Mouse (Mus musculus): ENCODE results near the gene Zcchc24. TPM values are rescaled to one million over a fixed set of nuclear protein-coding genes. Genes with fewer than 3 reads are reported as not detected.
"Not testable (repeated sequence)": the region's sequence is repeated elsewhere in the genome, so short reads cannot be mapped to it uniquely, and the experiment has no call there.

The Zcchc24 gene
- 29.5 and 32.4 TPM in 2 replicates for polyA plus RNA-seq (2014; fragmentation: Nextera tagmentation; extraction: Ambion mirVana)

- Histone ChIP-seq H3K4me1 (ENCODE audit: control insufficient read depth, insufficient read depth, low read length) (peaks cover 45% of the 10 kb centered on the region), H3K9ac (replicated peaks; ENCODE audit: low read depth, low read length) (peak within 1 kb of the TSS; percentile 87), H3K27me3 (ENCODE audit: control insufficient read depth, insufficient read depth, low read length) (no peaks in the 10 kb centered on the region), H3K4me2 (replicated peaks; ENCODE audit: low read depth, low read length) (peak within 1 kb of the TSS; percentile 94), H3K4me3 (ENCODE audit: low read depth, low read length) (peak within 1 kb of the TSS; percentile 81), H3K36me3 (ENCODE audit: control insufficient read depth, insufficient read depth, low read length) (no peaks in the 10 kb centered on the region), H3K9me3 (ENCODE audit: control insufficient read depth, low read depth, low read length) (no peaks in the 10 kb centered on the region), H3K27ac (ENCODE audit: low read length) (peak within 1 kb of the TSS; percentile 94)
- WGBS, result under 1% methylated on average over 46 of the region's 55 CpGs
- peak; percentile 94 for ATAC-seq (ENCODE audit: insufficient number of reproducible peaks, insufficient read depth, low FRiP score, low read depth)
Observed at GRCm38 (mm10) chr14:25768915-25769625, at the start of gene Zcchc24. TSS of gene Zcchc24 (minus strand) at chr14:25769039.

DNA sequence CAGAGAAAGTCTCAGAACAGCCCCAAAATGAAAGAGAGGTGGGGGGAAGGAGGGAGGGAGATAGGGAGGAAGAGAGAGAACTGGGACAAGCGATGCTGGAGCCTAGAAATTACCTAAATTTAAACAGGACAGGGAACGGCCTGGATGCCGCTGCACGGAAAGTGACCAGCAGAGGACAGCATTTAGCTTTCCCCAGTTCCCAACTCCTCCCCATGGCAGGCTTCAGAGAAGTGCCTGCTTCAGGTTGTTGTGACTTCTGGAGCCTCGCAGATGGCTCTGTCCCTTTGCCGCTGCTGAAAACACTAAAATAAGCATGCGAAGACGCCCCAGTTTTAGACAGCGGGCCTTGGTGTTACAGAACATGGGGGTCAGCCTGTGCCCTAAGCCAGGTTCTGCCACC lies 47.6 kb upstream of the Zcchc24 start:
- H3K36me3 ChIP-seq (ENCODE audit: control insufficient read depth, insufficient read depth, low read length), result no peaks in the 10 kb centered on the region
- H3K4me3 ChIP-seq (ENCODE audit: low read depth, low read length), result no peak overlapping the region
- 6% methylated on average over 9 of the region's 9 CpGs for WGBS
- H3K4me1 ChIP-seq (ENCODE audit: control insufficient read depth, insufficient read depth, low read length), result no peaks in the 10 kb centered on the region
- H3K4me2 ChIP-seq (replicated peaks; ENCODE audit: low read depth, low read length), result 0 out of 2 replicates have a peak overlapping the region, but pooled peaks have one; percentile 10
- no peaks in the 10 kb centered on the region for H3K9me3 ChIP-seq (ENCODE audit: control insufficient read depth, low read depth, low read length)
- no peaks in the 10 kb centered on the region for H3K27me3 ChIP-seq (ENCODE audit: control insufficient read depth, insufficient read depth, low read length)
- ATAC-seq (ENCODE audit: insufficient number of reproducible peaks, insufficient read depth, low FRiP score, low read depth), result peak; percentile 79
- H3K27ac ChIP-seq (ENCODE audit: low read length), result no peak overlapping the region
- H3K9ac ChIP-seq (replicated peaks; ENCODE audit: low read depth, low read length), result no peak overlapping the region

GRCm38 (mm10) chr14:25814140-25814539 lies 45.3 kb upstream of the Zcchc24 start:
- no peaks in the 10 kb centered on the region for H3K9me3 ChIP-seq (ENCODE audit: control insufficient read depth, low read depth, low read length)
- no peak overlapping the region for H3K4me3 ChIP-seq (ENCODE audit: low read depth, low read length)
- no peak overlapping the region for H3K27ac ChIP-seq (ENCODE audit: low read length)
- H3K9ac ChIP-seq (replicated peaks; ENCODE audit: low read depth, low read length), result no peak overlapping the region
- H3K27me3 ChIP-seq (ENCODE audit: control insufficient read depth, insufficient read depth, low read length), result no peaks in the 10 kb centered on the region
- no peaks in the 10 kb centered on the region for H3K36me3 ChIP-seq (ENCODE audit: control insufficient read depth, insufficient read depth, low read length)
- no peaks in the 10 kb centered on the region for H3K4me1 ChIP-seq (ENCODE audit: control insufficient read depth, insufficient read depth, low read length)
- no peak overlapping the region for H3K4me2 ChIP-seq (replicated peaks; ENCODE audit: low read depth, low read length)
- ATAC-seq (ENCODE audit: insufficient number of reproducible peaks, insufficient read depth, low FRiP score, low read depth), result no peak

- 71% methylated on average over 1 of the region's 1 CpGs for WGBS
- H3K9me3 ChIP-seq (ENCODE audit: control insufficient read depth, low read depth, low read length); H3K36me3 ChIP-seq (ENCODE audit: control insufficient read depth, insufficient read depth, low read length); H3K4me1 ChIP-seq (ENCODE audit: control insufficient read depth, insufficient read depth, low read length); ATAC-seq (ENCODE audit: insufficient number of reproducible peaks, insufficient read depth, low FRiP score, low read depth); H3K27ac ChIP-seq (ENCODE audit: low read length); H3K27me3 ChIP-seq (ENCODE audit: control insufficient read depth, insufficient read depth, low read length); H3K4me3 ChIP-seq (ENCODE audit: low read depth, low read length); H3K9ac ChIP-seq (replicated peaks; ENCODE audit: low read depth, low read length); H3K4me2 ChIP-seq (replicated peaks; ENCODE audit: low read depth, low read length): not testable (repeated sequence)
Observed at GRCm38 (mm10) chr14:25811026-25811425, 42.2 kb upstream of the Zcchc24 start.

DNA sequence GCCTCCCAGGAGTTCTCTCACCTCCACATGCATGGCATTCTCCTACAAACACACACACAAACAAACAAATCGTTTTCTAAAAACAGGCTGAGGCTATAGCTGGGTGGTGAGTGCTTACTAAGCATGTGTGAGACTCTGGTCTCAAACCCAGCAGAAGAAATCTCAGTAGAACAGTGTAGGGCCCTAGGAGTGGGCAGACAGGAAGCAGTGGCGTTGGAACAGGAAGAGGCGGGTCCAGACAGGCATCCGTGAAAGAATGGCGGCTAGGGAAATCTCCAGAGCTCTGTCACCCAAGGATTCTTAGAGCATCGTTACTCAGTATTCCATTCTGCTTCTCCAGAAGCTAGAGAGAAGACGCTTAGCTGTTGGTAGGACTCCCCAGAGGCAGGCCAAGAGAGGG lies 37.7 kb upstream of the Zcchc24 start:
- WGBS, result 89% methylated on average over 7 of the region's 7 CpGs
- Histone ChIP-seq H3K4me1 (ENCODE audit: control insufficient read depth, insufficient read depth, low read length) (no peaks in the 10 kb centered on the region), H3K4me3 (ENCODE audit: low read depth, low read length) (no peak overlapping the region)

DNA sequence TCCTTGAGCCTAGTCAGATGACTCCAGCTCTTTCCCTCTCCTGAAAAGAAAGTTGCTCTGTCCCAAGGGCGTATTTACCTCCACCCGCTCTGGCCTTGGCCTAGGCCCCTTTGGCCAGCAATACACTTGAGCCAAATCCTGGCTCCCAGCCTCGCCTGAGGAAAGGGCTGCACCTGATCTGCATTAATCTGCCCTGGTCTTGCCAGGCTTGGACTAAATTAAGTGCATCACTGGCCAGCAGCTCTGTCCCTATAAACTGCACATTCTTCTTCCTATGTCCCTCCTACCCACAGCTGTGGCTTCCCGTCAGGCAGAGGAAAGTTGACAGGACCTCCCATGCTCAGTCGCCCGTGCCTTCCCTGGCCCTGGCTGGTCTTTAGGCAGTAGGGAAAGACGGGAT lies 37.0 kb upstream of the Zcchc24 start:
- Histone ChIP-seq H3K27me3 (ENCODE audit: control insufficient read depth, insufficient read depth, low read length) (no peaks in the 10 kb centered on the region), H3K36me3 (ENCODE audit: control insufficient read depth, insufficient read depth, low read length) (no peaks in the 10 kb centered on the region), H3K9me3 (ENCODE audit: control insufficient read depth, low read depth, low read length) (no peaks in the 10 kb centered on the region), H3K4me2 (replicated peaks; ENCODE audit: low read depth, low read length) (no peak overlapping the region), H3K4me3 (ENCODE audit: low read depth, low read length) (no peak overlapping the region), H3K9ac (replicated peaks; ENCODE audit: low read depth, low read length) (no peak overlapping the region), H3K4me1 (ENCODE audit: control insufficient read depth, insufficient read depth, low read length) (no peaks in the 10 kb centered on the region), H3K27ac (ENCODE audit: low read length) (no peak overlapping the region)
- ATAC-seq (ENCODE audit: insufficient number of reproducible peaks, insufficient read depth, low FRiP score, low read depth), result no peak
- 65% methylated on average over 7 of the region's 7 CpGs for WGBS

More for the DNA sequence above, 37.7 kb upstream of the Zcchc24 start:
- Histone ChIP-seq H3K36me3 (ENCODE audit: control insufficient read depth, insufficient read depth, low read length) (no peaks in the 10 kb centered on the region), H3K9me3 (ENCODE audit: control insufficient read depth, low read depth, low read length) (no peaks in the 10 kb centered on the region), H3K27ac (ENCODE audit: low read length) (no peak overlapping the region), H3K4me2 (replicated peaks; ENCODE audit: low read depth, low read length) (no peak overlapping the region), H3K27me3 (ENCODE audit: control insufficient read depth, insufficient read depth, low read length) (no peaks in the 10 kb centered on the region), H3K9ac (replicated peaks; ENCODE audit: low read depth, low read length) (no peak overlapping the region)
- ATAC-seq (ENCODE audit: insufficient number of reproducible peaks, insufficient read depth, low FRiP score, low read depth), result no peak

- Histone ChIP-seq H3K9ac (replicated peaks; ENCODE audit: low read depth, low read length) (no peak overlapping the region), H3K4me1 (ENCODE audit: control insufficient read depth, insufficient read depth, low read length) (no peaks in the 10 kb centered on the region), H3K27ac (ENCODE audit: low read length) (no peak overlapping the region), H3K9me3 (ENCODE audit: control insufficient read depth, low read depth, low read length) (no peaks in the 10 kb centered on the region), H3K27me3 (ENCODE audit: control insufficient read depth, insufficient read depth, low read length) (no peaks in the 10 kb centered on the region), H3K4me2 (replicated peaks; ENCODE audit: low read depth, low read length) (no peak overlapping the region), H3K36me3 (ENCODE audit: control insufficient read depth, insufficient read depth, low read length) (no peaks in the 10 kb centered on the region), H3K4me3 (ENCODE audit: low read depth, low read length) (no peak overlapping the region)
- ATAC-seq (ENCODE audit: insufficient number of reproducible peaks, insufficient read depth, low FRiP score, low read depth), result 0 out of 2 replicates have a peak, but pooled peaks have one; percentile 5
- 42% methylated on average over 3 of the region's 3 CpGs for WGBS
Observed at GRCm38 (mm10) chr14:25803246-25803809, 34.5 kb upstream of the Zcchc24 start.

DNA sequence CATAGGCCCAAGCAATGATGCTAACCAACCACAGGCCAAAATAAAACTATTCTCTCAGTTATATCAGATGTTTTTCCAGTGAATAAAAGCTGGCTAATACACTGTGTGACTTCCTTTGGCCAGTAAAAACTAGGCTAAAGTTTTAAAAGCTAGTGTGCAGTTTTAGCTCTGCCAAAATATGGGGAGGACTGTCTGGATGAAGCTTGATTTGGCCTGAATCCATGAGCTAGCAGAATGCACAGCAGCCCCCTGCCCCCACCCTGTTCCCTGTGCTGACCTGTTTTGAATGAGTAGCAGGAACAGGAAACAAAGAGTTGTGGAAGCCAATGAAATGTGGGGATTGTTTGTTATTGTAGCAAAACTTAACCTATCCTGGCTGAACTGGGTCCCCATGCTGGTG lies 33.7 kb upstream of the Zcchc24 start:
- H3K27me3 ChIP-seq (ENCODE audit: control insufficient read depth, insufficient read depth, low read length), result no peaks in the 10 kb centered on the region
- H3K4me2 ChIP-seq (replicated peaks; ENCODE audit: low read depth, low read length), result no peak overlapping the region
- no peak for ATAC-seq (ENCODE audit: insufficient number of reproducible peaks, insufficient read depth, low FRiP score, low read depth)
- H3K36me3 ChIP-seq (ENCODE audit: control insufficient read depth, insufficient read depth, low read length), result no peaks in the 10 kb centered on the region
- H3K9ac ChIP-seq (replicated peaks; ENCODE audit: low read depth, low read length), result no peak overlapping the region
- no peak overlapping the region for H3K4me3 ChIP-seq (ENCODE audit: low read depth, low read length)
- peak overlapping the region; percentile 21; the same call in 1 of the 2 replicates for H3K27ac ChIP-seq (ENCODE audit: low read length)
- H3K9me3 ChIP-seq (ENCODE audit: control insufficient read depth, low read depth, low read length), result no peaks in the 10 kb centered on the region
- H3K4me1 ChIP-seq (ENCODE audit: control insufficient read depth, insufficient read depth, low read length), result no peaks in the 10 kb centered on the region
